ENCODE assay signal across 25 mouse cellular contexts in the genomic region with DNA sequence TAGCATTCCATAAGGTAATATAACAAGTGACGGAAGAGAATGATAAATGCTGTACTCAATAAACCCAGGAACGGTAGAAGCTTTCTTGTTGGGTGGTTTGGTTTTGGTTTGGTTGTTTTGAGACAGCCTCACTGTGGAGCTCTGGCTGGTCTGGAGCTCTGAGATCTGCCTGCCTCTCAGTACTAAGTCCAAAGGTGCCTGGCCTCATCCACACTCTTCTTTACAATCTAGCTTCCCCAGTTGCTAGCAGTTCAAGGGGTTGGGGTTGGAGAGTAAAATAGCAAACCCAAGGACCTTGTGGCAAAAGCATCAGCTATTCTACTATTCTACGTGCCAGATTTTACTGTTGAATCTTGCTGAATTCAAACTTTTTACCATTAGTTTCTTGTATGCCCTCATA. TPM values are rescaled to one million over a fixed set of nuclear protein-coding genes. Genes with fewer than 3 reads are reported as not detected.
DNase-seq lines count a peak whose midpoint lies in the region; ATAC-seq and TF ChIP-seq lines count a peak whose summit lies in the region.
"Had no signal": no experiment of that assay in that cellular context is flagged by ENCODE, and none has a peak within 500 bp of the region (broad histone marks: within the 10 kb centered on the region; RNA-seq: fewer than 3 reads in every experiment).

No protein-coding gene starts in this region.

- no peak for ATAC-seq in liver, embryonic 14.5 days (ENCODE audit: insufficient read depth)
- ATAC-seq: activated CD4-positive, CD25-positive, alpha-beta regulatory T cell, adult 4 months; CD4-positive, CD25-positive, alpha-beta regulatory T cell, adult 4 months; forebrain, embryonic 15.5 days; intestine, embryonic 16.5 days had no signal

- no peaks in the 10 kb centered on the region for H3K36me3 ChIP-seq in heart, embryonic 10.5 days
- no peaks in the 10 kb centered on the region for H3K36me3 ChIP-seq in liver, embryonic 14.5 days (replicated peaks; ENCODE audit: control insufficient read depth, insufficient read depth, low read depth)
- H3K36me3 ChIP-seq: forebrain, embryonic 15.5 days; hindbrain, embryonic 15.5 days had no signal

- H3K9ac ChIP-seq in liver, embryonic 14.5 days (replicated peaks) = no peak overlapping the region
- H3K9ac ChIP-seq: forebrain, embryonic 15.5 days had no signal

- H3K4me1 ChIP-seq in heart, embryonic 10.5 days = peaks cover 16% of the 10 kb centered on the region
- peaks cover 8 to 12% of the 10 kb centered on the region in 2 experiments for H3K4me1 ChIP-seq in liver, embryonic 14.5 days (replicated peaks; ENCODE audit: control insufficient read depth in 2 of 2, insufficient read depth in 2 of 2, low read length in 1 of 2)

- H3K4me2 ChIP-seq in liver, embryonic 14.5 days (ENCODE audit: low read depth) = peak overlapping the region; percentile 89; the same call in 1 of the 2 replicates
- H3K4me2 ChIP-seq: forebrain, embryonic 15.5 days had no signal

- DNase-seq in heart, adult 11 months = peak; percentile 56
- no peak for DNase-seq in heart, embryonic 10.5 days (ENCODE audit: low spot score)
- DNase-seq in kidney, adult 11 months = peak; percentile 23
- no peak for DNase-seq in kidney, postnatal 4 days
- DNase-seq in liver, embryonic 14.5 days (ENCODE audit: low read depth in 3 of 3, low spot score in 3 of 3) = no peak
- DNase-seq in liver = no peak
- peak; percentile 57 for DNase-seq in yolk sac, embryonic 10.5 days (ENCODE audit: low spot score)
- DNase-seq in thymus, postnatal 14 days = no peak
- DNase-seq: adrenal gland, postnatal 14 days; cerebellum, adult 11-12 months; cerebellum, postnatal 14 days; embryo, embryonic 11 days; gastrocnemius, postnatal 36 days; lung, adult 2 months; midbrain, embryonic 14.5 days; thymus, adult 18-20 months had no signal

- no peaks in the 10 kb centered on the region for H3K27me3 ChIP-seq in heart, embryonic 10.5 days (ENCODE audit: insufficient read depth, poor library complexity, severe bottlenecking)
- H3K27me3 ChIP-seq in liver, embryonic 14.5 days (ENCODE audit: control insufficient read depth, insufficient read depth, low read length) = no peaks in the 10 kb centered on the region
- H3K27me3 ChIP-seq: forebrain, embryonic 15.5 days; hindbrain, embryonic 15.5 days; megakaryocyte, embryonic 14.5 days had no signal

- H3K4me3 ChIP-seq in heart, embryonic 10.5 days = no peak overlapping the region
- no peak overlapping the region for H3K4me3 ChIP-seq in liver, embryonic 14.5 days (ENCODE audit: insufficient read depth in 1 of 2, low read depth in 2 of 2, low read length in 2 of 2)
- H3K4me3 ChIP-seq: forebrain, embryonic 15.5 days; hindbrain, embryonic 15.5 days; limb, embryonic 10.5 days; megakaryocyte, embryonic 14.5 days had no signal

- 84% methylated on average over 3 of the region's 3 CpGs for WGBS in heart, embryonic 10.5 days
- WGBS in liver, embryonic 14.5 days (ENCODE audit: insufficient replicate concordance) = 70% methylated on average over 3 of the region's 3 CpGs

- no peaks in the 10 kb centered on the region for H3K9me3 ChIP-seq in heart, embryonic 10.5 days
- H3K9me3 ChIP-seq in liver, embryonic 14.5 days (ENCODE audit: control insufficient read depth, low read length) = no peaks in the 10 kb centered on the region
- H3K9me3 ChIP-seq: forebrain, embryonic 15.5 days; G1E; hindbrain, embryonic 15.5 days; limb, embryonic 10.5 days; megakaryocyte, embryonic 14.5 days had no signal

- no peak for TF ChIP-seq EP300 in liver, embryonic 14.5 days (IDR thresholded peaks at IDR 0.05; ENCODE audit: low read depth)

- H3K27ac ChIP-seq in heart, embryonic 10.5 days = no peak overlapping the region
- no peak overlapping the region for H3K27ac ChIP-seq in liver, embryonic 14.5 days
- H3K27ac ChIP-seq: forebrain, embryonic 15.5 days; hindbrain, embryonic 15.5 days; left cerebral cortex, adult 2 months; limb, embryonic 10.5 days had no signal

- no peak for TF ChIP-seq CTCF in liver, embryonic 14.5 days (IDR thresholded peaks at IDR 0.05; ENCODE audit: low read depth)

RNA-seq across cellular contexts. Expression of a gene that starts 1.5 kb away (rescaled TPM):
- polyA plus RNA-seq in heart, embryonic 10.5 days (2016; fragmentation: Nextera tagmentation; extraction: Ambion mirVana) = 122 and 149 TPM in 2 replicates
- polyA plus RNA-seq in liver, embryonic 14.5 days (2012; rRNA removed) = 5.7 and 9.8 TPM in 2 replicates
- 33.3 and 33.9 TPM in 2 replicates for polyA plus RNA-seq in liver, embryonic 14.5 days (2014; fragmentation: Nextera tagmentation; extraction: Ambion mirVana)

RNA-seq across cellular contexts. Expression of a gene that starts 1.7 kb away (rescaled TPM):
- 23.5 and 34.5 TPM in 2 replicates for polyA plus RNA-seq in heart, embryonic 10.5 days (2016; fragmentation: Nextera tagmentation; extraction: Ambion mirVana)
- 3.9 and 4.2 TPM in 2 replicates for polyA plus RNA-seq in liver, embryonic 14.5 days (2012; rRNA removed)
- 3.1 and 4.3 TPM in 2 replicates for polyA plus RNA-seq in liver, embryonic 14.5 days (2014; fragmentation: Nextera tagmentation; extraction: Ambion mirVana)

RNA-seq across cellular contexts. Expression of a gene that starts 38.1 kb away (rescaled TPM):
- 23.7 and 26.6 TPM in 2 replicates for polyA plus RNA-seq in heart, embryonic 10.5 days (2016; fragmentation: Nextera tagmentation; extraction: Ambion mirVana)
- polyA plus RNA-seq in liver, embryonic 14.5 days (2012; rRNA removed) = 5.0 and 6.3 TPM in 2 replicates
- polyA plus RNA-seq in liver, embryonic 14.5 days (2014; fragmentation: Nextera tagmentation; extraction: Ambion mirVana) = 3.9 and 4.9 TPM in 2 replicates

Comparison
In these comparisons a context has a peak if more than half of its experiments do, and no peak if none do; other contexts are left out.
1. DNase-seq: peak in heart, adult 11 months (single experiment), kidney, adult 11 months (single experiment) and yolk sac, embryonic 10.5 days (single experiment); none in heart, embryonic 10.5 days (single experiment), kidney, postnatal 4 days (0 of 2), liver, embryonic 14.5 days (0 of 3), liver (single experiment) and thymus, postnatal 14 days (single experiment).